Mouse (Mus musculus): ENCODE results near the gene Nin.
A peak's percentile ranks its signal among the peaks of the same experiment; 100 is the strongest.

DNA sequence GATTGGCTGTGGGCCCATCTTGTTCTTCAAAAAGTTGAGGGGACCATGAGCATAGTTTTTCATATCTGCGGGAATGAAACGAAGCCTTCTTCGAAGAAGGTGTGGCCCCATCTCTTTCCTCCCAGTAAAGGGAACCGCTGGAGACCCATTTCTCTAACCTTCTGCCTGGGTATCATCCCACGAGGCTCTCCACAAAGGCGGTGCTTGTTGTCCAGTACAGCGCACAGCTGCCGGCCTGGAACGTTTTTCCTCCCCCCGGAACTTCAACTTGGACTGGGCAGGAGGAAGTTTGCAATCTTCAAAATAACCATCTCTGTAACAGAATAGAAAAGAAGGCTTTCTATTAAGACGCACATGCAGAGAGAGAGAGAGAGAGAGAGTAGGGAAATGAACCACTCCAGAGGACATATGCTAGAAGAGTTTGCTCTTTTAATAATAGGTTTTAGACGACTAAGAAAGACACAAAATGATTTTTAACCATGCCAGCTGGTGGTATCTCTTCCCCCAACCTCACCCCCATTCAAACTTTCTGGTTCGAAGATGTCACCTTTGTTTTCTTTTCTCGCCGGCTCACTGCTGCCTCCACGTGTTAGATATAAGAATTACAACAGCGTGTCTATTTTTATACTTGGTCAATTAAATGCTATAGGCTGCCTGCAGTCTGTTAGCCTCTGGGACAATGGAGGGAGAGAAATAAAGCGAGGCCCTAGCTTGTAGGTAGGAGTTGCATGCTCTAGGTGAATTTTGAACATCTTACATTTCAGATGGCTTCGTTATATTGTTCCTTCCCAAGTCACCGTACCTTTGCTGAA lies 31.3 kb upstream of the Nin start:
- TF ChIP-seq EP300 (IDR thresholded peaks at IDR 0.05; ENCODE audit: insufficient read depth, low read depth, low read length): no peak
- no peak for TF ChIP-seq POLR2A (IDR thresholded peaks at IDR 0.05; ENCODE audit: insufficient read depth, low read depth, low read length)
- peak; percentile 84 for TF ChIP-seq CTCF (IDR thresholded peaks at IDR 0.05)

Measured in heart, adult 2 months (tissue).